ENCODE assay signal across 7 mouse cellular contexts in genomic region chr1:51509083-51509482, GRCm38 (mm10). TPM values are rescaled to one million over a fixed set of nuclear protein-coding genes. Genes with fewer than 3 reads are reported as not detected.
DNase-seq lines count a peak whose midpoint lies in the region; ATAC-seq and TF ChIP-seq lines count a peak whose summit lies in the region.

No protein-coding gene starts in this region.

- no peak overlapping the region; the same call in 1 of the 2 replicates for H3K27ac ChIP-seq in CH12.LX (ENCODE audit: insufficient read depth, low read depth)
- no peak overlapping the region for H3K27ac ChIP-seq in embryonic facial prominence, embryonic 15.5 days (replicated peaks)
- H3K27ac ChIP-seq in kidney, postnatal 0 days, result peak overlapping the region; percentile 44

- H3K9ac ChIP-seq in CH12.LX (ENCODE audit: insufficient read depth, low read depth), result no peak overlapping the region
- no peak overlapping the region for H3K9ac ChIP-seq in embryonic facial prominence, embryonic 15.5 days
- H3K9ac ChIP-seq in kidney, postnatal 0 days (ENCODE audit: low read depth, low read length), result no peak overlapping the region

- TF ChIP-seq POLR2A in CH12.LX (IDR thresholded peaks at IDR 0.05; ENCODE audit: low read depth, low read length), result 0 out of 2 replicates have a peak, but pooled peaks have one; percentile 40

- dilution Hi-C loops in CH12.LX (cut with MboI; ENCODE audit: extremely low pct_ligation_motif_present, extremely low pct_unique_long_range_greater_than_20kb, low sequenced_read_pairs), result no loop called here

- WGBS in embryonic facial prominence, embryonic 15.5 days, result 10% methylated on average over 7 of the region's 7 CpGs
- 17% methylated on average over 7 of the region's 7 CpGs for WGBS in kidney, postnatal 0 days

- intact Hi-C loops in left cerebral cortex, postnatal 10 days (cut with DNase I), result no loop called here

- DNase-seq in B cell, adult 2 months, result peak; percentile 27 to 33
- peak; percentile 87 for DNase-seq in CH12.LX (ENCODE audit: extremely low read depth)
- peak; percentile 74 for DNase-seq in kidney, postnatal 0 days (ENCODE audit: low spot score)
- DNase-seq in mesoderm, embryonic 11.5 days (ENCODE audit: low read depth, low spot score), result peak; percentile 35
- DNase-seq in left cerebral cortex, postnatal 10 days (ENCODE audit: extremely low spot score in 1 of 2, low spot score in 2 of 2), result no peak
- no peak for DNase-seq in cerebellum, postnatal 10 days

- no peak for TF ChIP-seq CTCF in CH12.LX (conservative IDR thresholded peaks at IDR 0.05 in 1 of 2, IDR thresholded peaks at IDR 0.05 in 1 of 2; ENCODE audit: low read depth in 2 of 2, low read length in 2 of 2)
- TF ChIP-seq CTCF in kidney, postnatal 0 days (IDR thresholded peaks at IDR 0.05; ENCODE audit: low read depth), result no peak

- peak; percentile 47; the same call in 1 of the 2 replicates for TF ChIP-seq EP300 in CH12.LX (IDR thresholded peaks at IDR 0.05; ENCODE audit: low read length)

- in situ Hi-C loops in CH12.LX (cut with MboI; ENCODE audit: low pct_ligation_motif_present, low pct_unique_long_range_greater_than_20kb, low sequenced_read_pairs), result no loop called here

- no peaks in the 10 kb centered on the region for H3K27me3 ChIP-seq in CH12.LX (replicated peaks)
- H3K27me3 ChIP-seq in embryonic facial prominence, embryonic 15.5 days, result no peaks in the 10 kb centered on the region
- no peaks in the 10 kb centered on the region for H3K27me3 ChIP-seq in kidney, postnatal 0 days (ENCODE audit: insufficient read depth, low read length)

- peak overlapping the region; percentile 34 for H3K4me2 ChIP-seq in CH12.LX (ENCODE audit: insufficient read depth, low read depth, poor library complexity, severe bottlenecking)
- no peak overlapping the region for H3K4me2 ChIP-seq in embryonic facial prominence, embryonic 15.5 days (replicated peaks)
- H3K4me2 ChIP-seq in kidney, postnatal 0 days (ENCODE audit: low read length), result 0 out of 2 replicates have a peak overlapping the region, but pooled peaks have one; percentile 2

- no peaks in the 10 kb centered on the region for H3K9me3 ChIP-seq in CH12.LX (replicated peaks; ENCODE audit: low read length)
- no peaks in the 10 kb centered on the region for H3K9me3 ChIP-seq in embryonic facial prominence, embryonic 15.5 days (replicated peaks)
- no peaks in the 10 kb centered on the region for H3K9me3 ChIP-seq in kidney, postnatal 0 days (replicated peaks; ENCODE audit: low read length)

- no peaks in the 10 kb centered on the region for H3K36me3 ChIP-seq in CH12.LX (replicated peaks in 1 of 2; ENCODE audit: control insufficient read depth in 1 of 2, insufficient read depth in 1 of 2, low read length in 1 of 2)
- no peaks in the 10 kb centered on the region for H3K36me3 ChIP-seq in embryonic facial prominence, embryonic 15.5 days
- no peaks in the 10 kb centered on the region for H3K36me3 ChIP-seq in kidney, postnatal 0 days (ENCODE audit: insufficient read depth, low read length)

- no peak; the same call in 1 of the 2 replicates for TF ChIP-seq RAD21 in CH12.LX (IDR thresholded peaks at IDR 0.05; ENCODE audit: low read depth, low read length)

- no peaks in the 10 kb centered on the region for H3K79me2 ChIP-seq in CH12.LX (replicated peaks; ENCODE audit: control insufficient read depth, extremely low read depth, insufficient read depth, poor library complexity, severe bottlenecking)

- peaks cover 15 to 31% of the 10 kb centered on the region in 2 experiments for H3K4me1 ChIP-seq in CH12.LX (ENCODE audit: control insufficient read depth in 1 of 2, insufficient read depth in 2 of 2)
- 0 out of 2 replicates have a peak, but pooled peaks cover 8% of the 10 kb centered on the region for H3K4me1 ChIP-seq in embryonic facial prominence, embryonic 15.5 days
- 0 out of 2 replicates have a peak, but pooled peaks cover 3% of the 10 kb centered on the region for H3K4me1 ChIP-seq in kidney, postnatal 0 days (replicated peaks; ENCODE audit: insufficient read depth, low read length)

- no peak overlapping the region for H3K4me3 ChIP-seq in CH12.LX (replicated peaks in 1 of 3; ENCODE audit: low read depth in 2 of 3, low read length in 2 of 3, poor library complexity in 1 of 3)
- H3K4me3 ChIP-seq in embryonic facial prominence, embryonic 15.5 days (replicated peaks), result no peak overlapping the region
- no peak overlapping the region for H3K4me3 ChIP-seq in kidney, postnatal 0 days (replicated peaks; ENCODE audit: low read depth, low read length)

- ATAC-seq in embryonic facial prominence, embryonic 15.5 days (ENCODE audit: insufficient number of reproducible peaks, low FRiP score, low TSS enrichment, low read depth), result peak; percentile 78
- peak; percentile 96 for ATAC-seq in kidney, postnatal 0 days (replicated peaks; ENCODE audit: low FRiP score, low read depth)

TF ChIP-seq in CH12.LX, 34 proteins besides CTCF, POLR2A, EP300 and RAD21:
- TF ChIP-seq MAZ (IDR thresholded peaks at IDR 0.05; ENCODE audit: low read depth, low read length) (no peak), POLR2AphosphoS2 (IDR thresholded peaks at IDR 0.05; ENCODE audit: low read depth, low read length) (no peak), USF2 (conservative IDR thresholded peaks at IDR 0.05; ENCODE audit: low read depth, low read length) (no peak), RCOR1 (conservative IDR thresholded peaks at IDR 0.05; ENCODE audit: low read depth, low read length) (no peak), JUND (conservative IDR thresholded peaks at IDR 0.05; ENCODE audit: low read depth, low read length) (no peak; the same call in 1 of the 2 replicates), MAX (IDR thresholded peaks at IDR 0.05; ENCODE audit: low read length) (peak; percentile 52; the same call in 1 of the 2 replicates), BHLHE40 (IDR thresholded peaks at IDR 0.05; ENCODE audit: low read depth, low read length) (peak; percentile 76), MEF2A (IDR thresholded peaks at IDR 0.05; ENCODE audit: borderline replicate concordance, low read depth, low read length) (0 out of 2 replicates have a peak, but pooled peaks have one; percentile 35), CHD2 (IDR thresholded peaks at IDR 0.05; ENCODE audit: low read length) (no peak), ELF1 (IDR thresholded peaks at IDR 0.05; ENCODE audit: low read depth, low read length) (no peak), MYC (IDR thresholded peaks at IDR 0.05; ENCODE audit: low read depth, low read length) (no peak), IRF4 (IDR thresholded peaks at IDR 0.05; ENCODE audit: low read depth, low read length) (no peak; the same call in 1 of the 2 replicates), ETS1 (conservative IDR thresholded peaks at IDR 0.05; ENCODE audit: low read depth, low read length) (peak; percentile 87), E2F4 (IDR thresholded peaks at IDR 0.05; ENCODE audit: insufficient replicate concordance, low read depth, low read length) (no peak), ZKSCAN1 (IDR thresholded peaks at IDR 0.05; ENCODE audit: borderline replicate concordance, low read depth, low read length) (no peak), NELFE (IDR thresholded peaks at IDR 0.05; ENCODE audit: low read depth, low read length) (no peak), HCFC1 (IDR thresholded peaks at IDR 0.05; ENCODE audit: low read depth, low read length) (no peak), SMC3 (IDR thresholded peaks at IDR 0.05; ENCODE audit: low read depth, low read length) (no peak; the same call in 1 of the 2 replicates), UBTF (IDR thresholded peaks at IDR 0.05; ENCODE audit: low read depth, low read length) (no peak), CHD1 (IDR thresholded peaks at IDR 0.05; ENCODE audit: low read depth, low read length) (no peak), NRF1 (IDR thresholded peaks at IDR 0.05; ENCODE audit: low read depth, low read length) (no peak), JUN (IDR thresholded peaks at IDR 0.05; ENCODE audit: insufficient read depth, low read depth, low read length) (peak; percentile 37; the same call in 1 of the 2 replicates), SIN3A (IDR thresholded peaks at IDR 0.05; ENCODE audit: low read length) (no peak), USF1 (IDR thresholded peaks at IDR 0.05; ENCODE audit: low read depth, low read length) (no peak), PAX5 (IDR thresholded peaks at IDR 0.05; ENCODE audit: low read length) (no peak), KAT2A (IDR thresholded peaks at IDR 0.05; ENCODE audit: insufficient replicate concordance, low read length) (no peak), GABPA (IDR thresholded peaks at IDR 0.05; ENCODE audit: insufficient replicate concordance, low read depth, low read length) (no peak), ZNF384 (IDR thresholded peaks at IDR 0.05; ENCODE audit: low read depth, low read length) (no peak), TCF12 (IDR thresholded peaks at IDR 0.05; ENCODE audit: low read depth, low read length) (no peak), ZC3H11A (IDR thresholded peaks at IDR 0.05; ENCODE audit: low read depth, low read length) (no peak), TBP (conservative IDR thresholded peaks at IDR 0.05; ENCODE audit: low read depth, low read length) (0 out of 2 replicates have a peak, but pooled peaks have one; percentile 30), MAFK (IDR thresholded peaks at IDR 0.05; ENCODE audit: insufficient replicate concordance, low read length) (peak; percentile 48; the same call in 1 of the 2 replicates), ZMIZ1 (IDR thresholded peaks at IDR 0.05; ENCODE audit: low read depth, low read length) (no peak)

RNA-seq across cellular contexts. Expression of gene Nabp1, which starts 30.9 kb away (rescaled TPM):
- 32.7 and 37.8 TPM in 2 replicates for total RNA-seq in CH12.LX (2012; rRNA removed)
- total RNA-seq in CH12.LX (2014; rRNA removed), result 51.0 and 52.0 TPM in 2 replicates
- polyA plus RNA-seq in CH12.LX (2012; ENCODE audit: insufficient read length, low read depth), result 33.7 and 48.7 TPM in 2 replicates
- 7.8 and 8.0 TPM in 2 replicates for polyA plus RNA-seq in embryonic facial prominence, embryonic 15.5 days (2015; fragmentation: Nextera tagmentation; extraction: Ambion mirVana)
- 37.7 and 42.6 TPM in 2 replicates for polyA plus RNA-seq in kidney, postnatal 0 days (2015; fragmentation: Nextera tagmentation; extraction: Ambion mirVana)
- 10 to 100 TPM in 1 of 2 experiments, 1 to 10 TPM in 1; 9.4 to 12.9 TPM for total RNA-seq in left cerebral cortex, postnatal 10 days (2021)

Comparison
In these comparisons a context has a peak if more than half of its experiments do, and no peak if none do; other contexts are left out.
1. DNase-seq: peak in B cell, adult 2 months (2 of 2), CH12.LX (single experiment), kidney, postnatal 0 days (single experiment) and mesoderm, embryonic 11.5 days (single experiment); none in left cerebral cortex, postnatal 10 days (0 of 2) and cerebellum, postnatal 10 days (0 of 2).